23 mouse cellular contexts compared by ENCODE assay signal in the genomic region with DNA sequence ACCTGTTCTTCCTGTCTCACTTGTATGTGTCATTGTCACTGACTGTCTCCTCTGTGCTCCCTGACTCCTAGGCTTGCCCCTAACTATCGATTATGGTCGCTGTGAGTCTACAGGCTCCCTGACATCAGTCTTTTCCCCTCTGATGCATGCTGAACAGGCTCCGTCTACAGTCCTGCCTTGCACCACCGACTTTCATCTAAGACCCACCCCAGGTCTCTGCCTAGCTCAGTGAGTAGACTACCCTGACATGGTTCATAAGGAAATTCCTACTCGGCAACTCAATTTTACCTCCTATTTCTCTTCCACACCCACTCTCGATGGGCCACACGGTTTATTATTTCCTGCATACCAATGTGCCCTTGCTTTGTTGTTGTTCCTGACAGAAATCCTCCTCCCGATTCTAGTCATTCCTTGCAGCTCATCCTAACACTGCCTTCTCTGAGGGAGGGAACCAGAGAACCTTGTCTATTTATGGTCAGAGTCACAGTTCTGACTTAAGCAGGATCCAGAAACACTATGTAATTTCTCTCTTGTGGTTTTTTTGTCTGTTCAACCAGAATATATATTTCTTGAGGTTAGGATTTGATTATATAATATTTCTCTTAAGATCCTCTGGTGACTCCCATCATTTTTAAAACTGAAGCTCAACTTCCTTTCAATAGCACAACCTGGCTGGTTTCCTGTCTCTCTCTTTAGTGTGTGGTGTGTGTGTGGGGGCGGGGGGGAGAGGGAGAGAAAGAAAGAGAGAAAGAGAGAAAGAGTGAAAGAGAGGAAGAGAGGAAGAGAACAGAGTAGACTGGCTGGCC. TPM values are rescaled to one million over a fixed set of nuclear protein-coding genes. Genes with fewer than 3 reads are reported as not detected.
DNase-seq lines count a peak whose midpoint lies in the region; ATAC-seq and TF ChIP-seq lines count a peak whose summit lies in the region.
"Had no signal": no experiment of that assay in that cellular context is flagged by ENCODE, and none has a peak within 500 bp of the region (broad histone marks: within the 10 kb centered on the region; RNA-seq: fewer than 3 reads in every experiment).

No protein-coding gene starts in this region.

- no peak overlapping the region for H3K4me3 ChIP-seq in kidney, embryonic 16.5 days (ENCODE audit: low read length)
- no peak overlapping the region for H3K4me3 ChIP-seq in kidney, adult 2 months (ENCODE audit: insufficient read depth, low read depth, low read length)
- H3K4me3 ChIP-seq: embryonic facial prominence, embryonic 15.5 days; heart, adult 2 months; hindbrain, embryonic 10.5 days; limb, embryonic 12.5 days; liver, embryonic 12.5 days; midbrain, embryonic 15.5 days; myocyte had no signal

- no peak overlapping the region for H3K9ac ChIP-seq in kidney, embryonic 16.5 days (replicated peaks; ENCODE audit: low read length)
- H3K9ac ChIP-seq: embryonic facial prominence, embryonic 15.5 days; limb, embryonic 12.5 days; liver, embryonic 12.5 days; midbrain, embryonic 15.5 days had no signal

- peaks cover under 1% of the 10 kb centered on the region for H3K36me3 ChIP-seq in kidney, embryonic 16.5 days (ENCODE audit: insufficient read depth, low read length)
- H3K36me3 ChIP-seq in kidney, adult 2 months (ENCODE audit: control insufficient read depth, insufficient read depth, low read length), result peaks cover under 1% of the 10 kb centered on the region

- WGBS in kidney, embryonic 16.5 days, result 66% methylated on average over 9 of the region's 9 CpGs
- 53% methylated on average over 9 of the region's 9 CpGs for WGBS in kidney, adult 2 months

- H3K4me1 ChIP-seq in kidney, embryonic 16.5 days (ENCODE audit: insufficient read depth, low read length), result no peaks in the 10 kb centered on the region
- H3K4me1 ChIP-seq in kidney, adult 2 months (ENCODE audit: control insufficient read depth, insufficient read depth, low read length), result no peaks in the 10 kb centered on the region
- H3K4me1 ChIP-seq: embryonic facial prominence, embryonic 15.5 days; hindbrain, embryonic 10.5 days; limb, embryonic 12.5 days; liver, embryonic 12.5 days; midbrain, embryonic 15.5 days had no signal

- no peak for DNase-seq in kidney, adult 2 months
- peak; percentile 19 to 35 for DNase-seq in right cerebral cortex, adult 2 months (ENCODE audit: low spot score in 2 of 2)
- DNase-seq in right cerebral cortex, postnatal 4 days, result no peak
- DNase-seq in brain, adult 2 months (ENCODE audit: low read depth, low spot score), result peak; percentile 72
- no peak for DNase-seq in embryo, embryonic 10.5 days (ENCODE audit: low spot score)
- DNase-seq: adrenal gland, postnatal 10 days; cerebellum, adult 11-12 months; cerebellum, postnatal 14 days; gastrocnemius, postnatal 14 days; heart, adult 2 months; kidney, adult 9 months; lung, adult 2 months; thymus, postnatal 36 days had no signal

- 0 out of 2 replicates have a peak overlapping the region, but pooled peaks have one; percentile 10 for H3K27ac ChIP-seq in kidney, embryonic 16.5 days (ENCODE audit: low read length)
- no peak overlapping the region for H3K27ac ChIP-seq in kidney, adult 2 months (ENCODE audit: insufficient read depth, low read depth, low read length)
- H3K27ac ChIP-seq: embryonic facial prominence, embryonic 15.5 days; heart, adult 2 months; hindbrain, embryonic 10.5 days; hindbrain, postnatal 0 days; limb, embryonic 12.5 days; liver, embryonic 12.5 days; midbrain, embryonic 15.5 days had no signal

- no peak for ATAC-seq in kidney, embryonic 16.5 days (ENCODE audit: low FRiP score, low TSS enrichment)
- ATAC-seq in CD4-positive, CD25-positive, alpha-beta regulatory T cell, adult 4 months, result peak; percentile 80
- ATAC-seq: hindbrain, postnatal 0 days; liver, embryonic 12.5 days; midbrain, embryonic 15.5 days; Patski had no signal

- no peak for TF ChIP-seq CTCF in kidney, adult 2 months (conservative IDR thresholded peaks at IDR 0.05; ENCODE audit: insufficient read depth, insufficient read length, low read depth, low read length)

- no peaks in the 10 kb centered on the region for H3K9me3 ChIP-seq in kidney, embryonic 16.5 days (ENCODE audit: low read length)
- H3K9me3 ChIP-seq: embryonic facial prominence, embryonic 15.5 days; hindbrain, embryonic 10.5 days; limb, embryonic 12.5 days; liver, embryonic 12.5 days; midbrain, embryonic 15.5 days had no signal

- H3K27me3 ChIP-seq in kidney, embryonic 16.5 days (ENCODE audit: insufficient read depth, low read length), result no peaks in the 10 kb centered on the region
- no peaks in the 10 kb centered on the region for H3K27me3 ChIP-seq in kidney, adult 2 months (replicated peaks; ENCODE audit: control insufficient read depth, insufficient read depth, low read length)
- H3K27me3 ChIP-seq: embryonic facial prominence, embryonic 15.5 days; limb, embryonic 12.5 days; liver, embryonic 12.5 days; midbrain, embryonic 15.5 days; Patski had no signal

- TF ChIP-seq POLR2A in kidney, adult 2 months (IDR thresholded peaks at IDR 0.05; ENCODE audit: low read depth, low read length), result no peak

- no peak overlapping the region for H3K4me2 ChIP-seq in kidney, embryonic 16.5 days (replicated peaks; ENCODE audit: low read depth, low read length)
- H3K4me2 ChIP-seq: embryonic facial prominence, embryonic 15.5 days; limb, embryonic 12.5 days; liver, embryonic 12.5 days; midbrain, embryonic 15.5 days had no signal

RNA-seq across cellular contexts. Expression of a gene that starts 18.2 kb away (rescaled TPM):
- 34.9 and 37.0 TPM in 2 replicates for polyA plus RNA-seq in kidney, embryonic 16.5 days (2015; fragmentation: Nextera tagmentation; extraction: Ambion mirVana)
- polyA plus RNA-seq in kidney, adult 2 months (2012; rRNA removed), result 6.7 and 7.9 TPM in 2 replicates
- 10 to 100 TPM; 22.2 to 24.3 TPM for polyA plus RNA-seq in CD4-positive, CD25-positive, alpha-beta regulatory T cell, adult 4 months (2017; shearing (Covaris generic))

RNA-seq across cellular contexts. Expression of a gene that starts 44.3 kb away (rescaled TPM):
- 29.0 and 32.8 TPM in 2 replicates for polyA plus RNA-seq in kidney, embryonic 16.5 days (2015; fragmentation: Nextera tagmentation; extraction: Ambion mirVana)
- 32.4 and 33.2 TPM in 2 replicates for polyA plus RNA-seq in kidney, adult 2 months (2012; rRNA removed)
- 10 to 100 TPM in 1 of 2 experiments, 1 to 10 TPM in 1; 9.8 to 10.1 TPM for polyA plus RNA-seq in CD4-positive, CD25-positive, alpha-beta regulatory T cell, adult 4 months (2017; shearing (Covaris generic))

Comparison
In these comparisons a context has a peak if more than half of its experiments do, and no peak if none do; other contexts are left out.
1. DNase-seq: peak in right cerebral cortex, adult 2 months (2 of 2) and brain, adult 2 months (single experiment); none in kidney, adult 2 months (single experiment), right cerebral cortex, postnatal 4 days (single experiment) and embryo, embryonic 10.5 days (single experiment).